Mouse (Mus musculus) cortical plate, adult 2 months (tissue): ENCODE measurements around the gene Rps6kl1.

Experiments used
- CTCF ChIP-seq: fragments of 200-500 bp; IDR thresholded peaks from 2 replicates; pipeline ENCODE4 v1.5.1; 2011; ENCODE audit warnings: mild to moderate bottlenecking, control low read depth, low read length; ENCODE audit not compliant: insufficient read depth; ENCODE audit errors: extremely low read depth
- POLR2A ChIP-seq: fragments of 200-500 bp; IDR thresholded peaks from 2 replicates; pipeline ENCODE4 v1.6.1; 2011; ENCODE audit warnings: mild to moderate bottlenecking, low read length, control low read depth; ENCODE audit not compliant: insufficient read depth; ENCODE audit errors: extremely low read depth

DNA sequence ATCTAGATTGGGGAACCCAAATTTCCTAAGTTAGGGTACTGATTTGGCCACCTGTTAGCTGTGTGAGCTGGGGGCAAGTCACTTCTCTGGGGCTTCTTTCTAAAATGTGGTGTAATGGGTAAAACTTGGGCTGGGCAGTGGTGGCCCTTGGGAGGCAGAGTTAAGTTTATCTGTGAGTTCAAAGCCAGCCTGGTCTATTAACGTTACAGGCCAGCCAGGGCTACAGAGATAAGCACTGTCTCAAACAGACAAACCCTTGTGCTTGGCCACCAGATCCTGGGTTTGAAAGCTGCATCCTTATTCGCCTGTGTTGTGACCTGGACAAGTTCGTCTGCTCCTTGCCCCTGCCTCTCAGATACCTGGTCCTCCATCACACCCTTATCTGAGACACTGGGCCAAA, 59.9 kb downstream of the Rps6kl1 start:
- no peak for TF ChIP-seq CTCF
- no peak for TF ChIP-seq POLR2A
